Mouse (Mus musculus): ENCODE data around the gene Mreg. TPM values are rescaled to one million over a fixed set of nuclear protein-coding genes. Genes with fewer than 3 reads are reported as not detected.
A peak's percentile ranks its signal among the peaks of the same experiment; 100 is the strongest.

The Mreg gene
- polyA plus RNA-seq, 1 experiment from 2014 or later: 4.2 TPM

GRCm38 (mm10) chr1:72173402-72174051, 38.6 kb downstream of the Mreg start:
- H3K27me3 ChIP-seq (ENCODE audit: insufficient read depth, poor library complexity, severe bottlenecking): no peaks in the 10 kb centered on the region
- peaks cover 28% of the 10 kb centered on the region for H3K4me1 ChIP-seq
- no peak overlapping the region for H3K27ac ChIP-seq
- no peak for DNase-seq (ENCODE audit: low spot score)
- no peak overlapping the region for H3K4me3 ChIP-seq
- no peaks in the 10 kb centered on the region for H3K36me3 ChIP-seq
- no peaks in the 10 kb centered on the region for H3K9me3 ChIP-seq
- WGBS: 25% methylated on average over 8 of the region's 8 CpGs

GRCm38 (mm10) chr1:72172788-72173187, 39.3 kb downstream of the Mreg start:
- H3K36me3 ChIP-seq: no peaks in the 10 kb centered on the region
- no peak for DNase-seq (ENCODE audit: low spot score)
- no peaks in the 10 kb centered on the region for H3K9me3 ChIP-seq
- WGBS: 71% methylated on average over 8 of the region's 8 CpGs
- no peak overlapping the region for H3K27ac ChIP-seq
- no peak overlapping the region for H3K4me3 ChIP-seq
- peaks cover 28% of the 10 kb centered on the region for H3K4me1 ChIP-seq
- no peaks in the 10 kb centered on the region for H3K27me3 ChIP-seq (ENCODE audit: insufficient read depth, poor library complexity, severe bottlenecking)

GRCm38 (mm10) chr1:72171001-72171860, 40.9 kb downstream of the Mreg start:
- H3K4me3 ChIP-seq: no peak overlapping the region
- no peaks in the 10 kb centered on the region for H3K9me3 ChIP-seq
- no peaks in the 10 kb centered on the region for H3K36me3 ChIP-seq
- WGBS: 69% methylated on average over 13 of the region's 13 CpGs
- DNase-seq (ENCODE audit: low spot score): no peak
- peak overlapping the region; percentile 52; the same call in 1 of the 2 replicates for H3K27ac ChIP-seq
- H3K4me1 ChIP-seq: peaks cover 24% of the 10 kb centered on the region
- no peaks in the 10 kb centered on the region for H3K27me3 ChIP-seq (ENCODE audit: insufficient read depth, poor library complexity, severe bottlenecking)

GRCm38 (mm10) chr1:72167024-72167423, 45.1 kb downstream of the Mreg start:
- WGBS: 90% methylated on average over 10 of the region's 10 CpGs

GRCm38 (mm10) chr1:72166468-72166814, 45.7 kb downstream of the Mreg start:
- WGBS: 97% methylated on average over 5 of the region's 5 CpGs
- H3K4me3 ChIP-seq: no peak overlapping the region
- no peaks in the 10 kb centered on the region for H3K36me3 ChIP-seq
- no peak overlapping the region for H3K27ac ChIP-seq
- H3K9me3 ChIP-seq: no peaks in the 10 kb centered on the region
- DNase-seq (ENCODE audit: low spot score): no peak
- no peaks in the 10 kb centered on the region for H3K27me3 ChIP-seq (ENCODE audit: insufficient read depth, poor library complexity, severe bottlenecking)
- peaks cover 15% of the 10 kb centered on the region for H3K4me1 ChIP-seq

More at GRCm38 (mm10) chr1:72167024-72167423, 45.1 kb downstream of the Mreg start:
- Histone ChIP-seq H3K4me3 (no peak overlapping the region), H3K36me3 (no peaks in the 10 kb centered on the region), H3K4me1 (peaks cover 18% of the 10 kb centered on the region), H3K27me3 (ENCODE audit: insufficient read depth, poor library complexity, severe bottlenecking) (no peaks in the 10 kb centered on the region), H3K9me3 (no peaks in the 10 kb centered on the region), H3K27ac (no peak overlapping the region)
- no peak for DNase-seq (ENCODE audit: low spot score)

- no peaks in the 10 kb centered on the region for H3K27me3 ChIP-seq (ENCODE audit: insufficient read depth, poor library complexity, severe bottlenecking)
- DNase-seq (ENCODE audit: low spot score): no peak
- WGBS: 72% methylated on average over 20 of the region's 20 CpGs
- peaks cover 10% of the 10 kb centered on the region for H3K4me1 ChIP-seq
- H3K36me3 ChIP-seq: no peaks in the 10 kb centered on the region
- H3K27ac ChIP-seq: no peak overlapping the region
- no peaks in the 10 kb centered on the region for H3K9me3 ChIP-seq
- no peak overlapping the region for H3K4me3 ChIP-seq
Measured at GRCm38 (mm10) chr1:72165723-72166467, 46.2 kb downstream of the Mreg start.

- no peaks in the 10 kb centered on the region for H3K9me3 ChIP-seq
- 84% methylated on average over 7 of the region's 7 CpGs for WGBS
- H3K27me3 ChIP-seq (ENCODE audit: insufficient read depth, poor library complexity, severe bottlenecking): no peaks in the 10 kb centered on the region
- peaks cover 7% of the 10 kb centered on the region; the same call in 1 of the 2 replicates for H3K4me1 ChIP-seq
- H3K4me3 ChIP-seq: no peak overlapping the region
- no peak overlapping the region for H3K27ac ChIP-seq
- DNase-seq (ENCODE audit: low spot score): no peak
- H3K36me3 ChIP-seq: no peaks in the 10 kb centered on the region
Measured at GRCm38 (mm10) chr1:72160321-72160720, 51.8 kb downstream of the Mreg start.

- no peaks in the 10 kb centered on the region for H3K9me3 ChIP-seq
- H3K27me3 ChIP-seq (ENCODE audit: insufficient read depth, poor library complexity, severe bottlenecking): no peaks in the 10 kb centered on the region
- no peak overlapping the region for H3K4me3 ChIP-seq
- DNase-seq (ENCODE audit: low spot score): no peak
- H3K27ac ChIP-seq: no peak overlapping the region
- H3K4me1 ChIP-seq: 0 out of 2 replicates have a peak, but pooled peaks cover 2% of the 10 kb centered on the region
- H3K36me3 ChIP-seq: no peaks in the 10 kb centered on the region
Measured at GRCm38 (mm10) chr1:72145041-72145440, 67.1 kb downstream of the Mreg start.

GRCm38 (mm10) chr1:72144426-72144825, 67.7 kb downstream of the Mreg start:
- H3K36me3 ChIP-seq: no peaks in the 10 kb centered on the region
- no peak overlapping the region for H3K4me3 ChIP-seq
- H3K9me3 ChIP-seq: no peaks in the 10 kb centered on the region
- no peak overlapping the region for H3K27ac ChIP-seq
- WGBS: 88% methylated on average over 4 of the region's 4 CpGs
- 0 out of 2 replicates have a peak, but pooled peaks cover 2% of the 10 kb centered on the region for H3K4me1 ChIP-seq
- DNase-seq (ENCODE audit: low spot score): no peak
- no peaks in the 10 kb centered on the region for H3K27me3 ChIP-seq (ENCODE audit: insufficient read depth, poor library complexity, severe bottlenecking)

GRCm38 (mm10) chr1:72141893-72142480, 70.1 kb downstream of the Mreg start:
- 8% methylated on average over 11 of the region's 11 CpGs for WGBS
- no peaks in the 10 kb centered on the region for H3K27me3 ChIP-seq (ENCODE audit: insufficient read depth, poor library complexity, severe bottlenecking)
- 0 out of 2 replicates have a peak, but pooled peaks cover 2% of the 10 kb centered on the region for H3K4me1 ChIP-seq
- no peak for DNase-seq (ENCODE audit: low spot score)
- peak overlapping the region; percentile 47 for H3K4me3 ChIP-seq
- no peaks in the 10 kb centered on the region for H3K9me3 ChIP-seq
- H3K27ac ChIP-seq: peak overlapping the region; percentile 66; the same call in 1 of the 2 replicates
- no peaks in the 10 kb centered on the region for H3K36me3 ChIP-seq

- Histone ChIP-seq H3K4me3 (no peak overlapping the region), H3K27ac (no peak overlapping the region), H3K36me3 (no peaks in the 10 kb centered on the region), H3K9me3 (peaks cover 3% of the 10 kb centered on the region; the same call in 1 of the 2 replicates), H3K4me1 (no peaks in the 10 kb centered on the region), H3K27me3 (ENCODE audit: insufficient read depth, poor library complexity, severe bottlenecking) (no peaks in the 10 kb centered on the region)
- peak; percentile 27 for DNase-seq (ENCODE audit: low spot score)
- 94% methylated on average over 10 of the region's 10 CpGs for WGBS
Measured at GRCm38 (mm10) chr1:72136101-72136500, 76.0 kb downstream of the Mreg start.

GRCm38 (mm10) chr1:72134534-72134933, 77.6 kb downstream of the Mreg start:
- 81% methylated on average over 1 of the region's 1 CpGs for WGBS
- Histone ChIP-seq H3K27me3 (ENCODE audit: insufficient read depth, poor library complexity, severe bottlenecking) (no peaks in the 10 kb centered on the region), H3K27ac (no peak overlapping the region), H3K4me3 (no peak overlapping the region), H3K4me1 (no peaks in the 10 kb centered on the region), H3K9me3 (peaks cover 3% of the 10 kb centered on the region; the same call in 1 of the 2 replicates), H3K36me3 (no peaks in the 10 kb centered on the region)
- DNase-seq (ENCODE audit: low spot score): peak; percentile 70

Measured in heart, embryonic 10.5 days (tissue).